Mouse (Mus musculus): Measurements from ENCODE around the gene Ano6.

- TF ChIP-seq POLR2A (IDR thresholded peaks at IDR 0.05; ENCODE audit: control insufficient read depth, extremely low read depth, insufficient read depth, low read length, poor library complexity), result no peak
- no peak for TF ChIP-seq CTCF (IDR thresholded peaks at IDR 0.05; ENCODE audit: borderline replicate concordance, control insufficient read depth, extremely low read depth, insufficient read depth, low read length, poor library complexity)
Measured at GRCm38 (mm10) chr15:95935141-95935540, 144.5 kb downstream of the Ano6 start.

All from thymus, adult 2 months (tissue).